Mouse (Mus musculus) urinary bladder, adult 2 months (tissue): ENCODE measurements around the gene Stxbp2. TPM values are rescaled to one million over a fixed set of nuclear protein-coding genes. Genes with fewer than 3 reads are reported as not detected.

ENCODE experiments used
- DNase-seq: peaks from one replicate; pipeline ENCODE4 v3.0.0; 2022; ENCODE audit warnings: low spot score
- polyA plus RNA-seq: library from polyadenylated mRNA; depleted of rRNA; stranded (reverse); fragments of >200 nt; gene quantifications from 2 replicates; pipeline ENCODE4 v1.2.3, GENCODE M21; 2012

Gene Stxbp2
- polyA plus RNA-seq, 1 experiment, result 202 TPM

DNA sequence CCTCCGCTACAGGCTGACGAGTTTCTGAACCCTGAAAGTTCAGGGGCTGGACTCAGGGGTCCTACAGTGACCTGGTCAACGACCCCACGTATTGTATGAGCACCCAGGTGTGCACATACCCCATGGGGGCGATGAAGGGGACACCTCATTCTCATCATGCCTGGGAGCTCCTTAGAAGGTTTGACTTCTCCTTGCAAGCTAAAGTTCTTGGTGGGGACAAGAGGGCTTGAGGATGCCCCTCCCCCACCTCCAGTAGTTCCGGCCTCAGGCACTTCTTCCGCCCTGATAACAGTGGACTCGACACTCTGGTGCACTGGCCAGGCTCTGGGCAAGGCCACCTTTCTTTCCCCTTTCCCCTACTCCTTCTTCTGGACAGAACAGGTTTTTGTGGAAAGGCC lies 722 bp downstream of the Stxbp2 start:
- no peak for DNase-seq

DNA sequence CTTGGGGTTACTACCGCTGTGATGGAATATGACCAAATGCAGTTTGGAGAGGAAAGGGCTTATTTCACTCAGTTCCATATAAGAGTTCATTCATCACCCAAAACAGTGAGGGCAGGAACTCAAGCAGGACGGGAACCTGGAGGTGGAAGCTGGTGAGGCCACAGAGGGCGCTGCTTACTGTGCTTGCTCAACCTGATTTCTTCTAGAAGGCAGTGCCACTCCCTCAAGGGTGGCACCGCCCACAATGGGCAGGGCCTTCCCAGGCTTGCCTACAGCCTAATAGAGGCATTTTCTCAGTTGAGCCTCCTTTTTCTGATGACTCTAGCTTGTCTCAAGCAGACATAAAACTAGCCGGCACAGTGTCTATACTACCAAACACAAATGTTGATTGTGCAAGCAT lies 15.0 kb downstream of the Stxbp2 start:
- DNase-seq, result no peak

DNA sequence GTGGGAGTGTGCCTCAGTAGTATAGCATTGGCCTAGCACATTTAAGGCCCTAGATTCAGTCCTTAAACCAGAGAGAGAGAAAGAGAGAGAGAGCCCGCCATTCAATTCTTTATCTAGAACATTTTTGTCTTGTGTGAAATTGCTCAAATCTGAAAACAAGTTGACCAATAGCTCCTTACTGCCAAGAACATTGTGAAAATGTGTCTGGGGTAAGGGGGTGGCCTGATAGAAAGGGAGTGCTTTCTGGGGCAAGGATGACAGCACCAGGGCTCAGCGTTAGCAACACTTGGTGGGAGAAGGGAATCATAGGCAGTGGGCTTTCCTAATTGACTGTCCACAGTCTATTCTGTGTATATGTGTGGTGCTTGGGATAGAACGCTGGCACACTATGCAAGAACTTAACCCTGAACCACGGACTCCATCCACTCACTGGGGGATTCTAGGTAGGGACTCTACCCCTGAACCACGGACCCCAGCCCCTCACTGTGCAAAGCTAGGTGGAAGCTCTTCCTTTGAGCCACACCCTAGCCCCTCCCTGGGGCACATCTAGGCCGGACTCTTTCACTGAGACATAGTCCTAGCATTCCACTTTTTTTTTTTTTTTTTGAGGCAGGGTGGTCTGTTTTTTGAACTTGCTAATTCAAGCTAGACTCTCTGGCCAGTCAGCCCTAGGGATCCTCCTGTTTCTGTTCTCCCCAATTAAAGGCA lies 16.2 kb downstream of the Stxbp2 start:
- no peak for DNase-seq

DNA sequence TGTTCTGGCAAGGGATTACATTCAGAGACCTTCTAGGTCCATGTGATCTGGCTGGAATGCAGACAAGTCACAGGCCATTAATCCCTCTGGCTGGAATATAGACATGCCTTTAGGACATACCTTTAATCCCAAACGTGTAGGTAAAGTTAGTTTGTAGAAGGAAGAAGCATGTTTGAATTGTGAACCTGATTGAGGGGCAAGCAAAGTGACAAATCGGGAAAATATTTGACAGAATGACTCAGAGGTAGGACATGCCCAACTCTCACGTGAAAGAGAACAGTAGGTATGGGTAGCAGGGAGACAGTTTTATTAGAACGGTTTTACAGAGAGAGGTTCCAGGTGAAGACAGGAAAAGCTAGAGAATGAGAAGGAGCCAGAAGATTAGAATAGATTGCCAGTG lies 16.8 kb downstream of the Stxbp2 start:
- no peak for DNase-seq

DNA sequence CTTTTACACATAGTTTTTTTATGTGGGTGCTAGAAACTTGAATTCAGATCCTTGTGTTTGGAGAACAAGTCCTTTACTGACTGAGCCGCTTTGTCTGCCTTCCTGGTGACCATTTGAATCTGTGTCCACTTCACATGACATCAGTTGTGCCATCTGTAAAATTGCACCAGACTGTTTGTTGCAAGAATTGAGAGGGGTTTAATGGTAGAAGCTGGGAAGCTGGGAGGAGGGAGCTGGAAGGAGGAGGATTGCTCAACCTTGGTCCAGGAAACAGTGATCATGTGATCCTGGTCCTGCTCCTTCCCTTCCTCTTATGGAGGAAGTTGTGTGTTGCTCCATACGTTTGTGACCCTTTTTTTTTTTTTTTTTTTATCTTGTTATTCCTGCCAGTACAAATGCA lies 17.5 kb downstream of the Stxbp2 start:
- no peak for DNase-seq

DNA sequence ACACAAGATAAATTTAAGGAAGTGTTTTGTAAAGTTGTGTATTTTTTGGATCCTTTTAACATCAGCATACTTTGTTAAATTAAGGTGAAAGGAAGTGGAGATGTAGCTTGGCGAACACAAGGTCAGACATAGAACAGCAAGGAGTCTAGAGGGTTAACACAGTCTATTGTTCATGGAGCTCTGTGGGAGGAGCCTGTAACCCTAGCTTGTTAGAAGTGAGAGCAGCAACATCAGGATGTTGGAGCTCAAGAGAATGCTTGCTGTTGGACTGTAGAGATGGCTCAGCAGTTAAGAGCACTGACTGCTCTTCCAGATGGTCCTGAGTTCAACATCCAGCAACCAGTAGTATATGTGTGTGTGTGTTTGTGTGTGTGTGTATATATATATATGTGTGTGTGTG lies 18.2 kb downstream of the Stxbp2 start:
- DNase-seq, result no peak

DNA sequence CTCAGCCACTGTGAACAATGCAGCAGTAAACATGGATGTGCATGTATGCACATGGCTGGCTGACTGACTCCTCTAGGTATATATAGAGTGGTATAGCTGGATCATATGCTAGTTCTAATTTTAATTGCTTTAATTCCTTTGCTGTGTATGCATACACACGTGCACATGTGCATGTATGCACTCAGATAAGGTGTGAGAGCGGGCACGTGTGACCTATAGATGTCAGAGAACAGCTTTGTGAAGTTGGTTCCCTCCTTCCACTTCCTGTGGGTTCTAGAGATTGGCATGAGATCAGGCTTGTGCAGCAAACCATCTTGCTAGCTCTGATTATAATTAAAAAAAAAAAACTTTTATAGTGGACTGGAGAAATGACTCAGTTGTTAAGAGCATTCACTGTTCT lies 22.1 kb downstream of the Stxbp2 start:
- no peak for DNase-seq

DNA sequence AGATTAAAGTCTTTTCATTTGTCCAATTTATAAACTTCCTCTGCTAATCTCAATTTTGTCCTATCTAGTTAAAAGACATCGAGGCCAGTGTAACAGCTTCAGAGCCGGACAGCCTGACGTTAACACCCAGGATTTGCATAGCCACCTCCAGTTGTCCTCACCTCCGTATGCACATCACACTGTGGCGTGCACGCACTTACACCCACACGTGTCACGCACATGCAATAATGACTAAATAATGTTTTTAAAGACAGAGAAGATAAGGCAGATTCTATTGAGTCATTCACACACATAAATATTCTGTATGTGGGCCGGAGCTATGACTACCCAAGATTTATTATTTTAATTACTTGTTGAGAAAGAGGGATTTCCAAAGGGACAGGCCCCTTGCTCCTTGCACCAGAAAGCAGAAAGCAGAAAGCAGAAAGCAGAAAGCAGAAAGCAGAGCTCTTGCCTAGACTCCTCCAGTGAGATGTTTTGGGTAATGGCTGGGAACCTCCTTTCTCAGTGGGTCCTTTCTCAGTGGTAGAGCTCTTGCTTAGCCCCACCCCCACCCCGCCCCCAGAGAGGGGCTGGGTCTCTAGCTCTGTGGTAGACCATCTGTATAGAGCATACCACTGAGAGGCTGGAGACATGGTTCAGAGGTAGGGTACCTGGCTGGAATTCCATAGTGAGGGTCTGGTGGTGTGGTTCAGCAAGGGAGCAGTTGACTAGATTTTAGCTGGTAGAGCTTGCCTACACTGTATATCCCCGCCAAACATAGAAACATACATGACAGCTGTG lies 24.2 kb downstream of the Stxbp2 start:
- no peak for DNase-seq

DNA sequence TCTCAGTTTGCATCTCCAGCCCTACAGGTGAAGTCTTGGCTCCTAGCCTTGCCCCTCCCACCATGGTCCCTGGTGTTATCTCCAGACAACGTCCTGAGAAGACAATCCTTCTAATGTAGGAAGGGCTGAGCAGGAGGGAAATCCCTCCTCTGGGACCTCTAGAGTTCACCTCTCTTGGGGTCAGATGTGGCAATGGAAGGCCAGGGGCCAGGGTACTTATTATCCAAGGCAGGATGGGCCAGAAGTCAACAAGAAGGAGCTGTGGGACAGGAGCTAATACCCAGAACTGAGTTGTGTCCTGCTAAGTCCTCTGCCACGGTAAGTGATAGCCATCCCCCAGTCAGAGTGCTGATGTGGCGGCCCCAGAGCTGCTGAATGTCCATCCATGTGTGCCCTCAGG lies 24.8 kb downstream of the Stxbp2 start, which contains the start of gene Retn:
Retn (plus strand) TSS at position 245 of the 400 bp plus-strand sequence.
- no peak for DNase-seq

DNA sequence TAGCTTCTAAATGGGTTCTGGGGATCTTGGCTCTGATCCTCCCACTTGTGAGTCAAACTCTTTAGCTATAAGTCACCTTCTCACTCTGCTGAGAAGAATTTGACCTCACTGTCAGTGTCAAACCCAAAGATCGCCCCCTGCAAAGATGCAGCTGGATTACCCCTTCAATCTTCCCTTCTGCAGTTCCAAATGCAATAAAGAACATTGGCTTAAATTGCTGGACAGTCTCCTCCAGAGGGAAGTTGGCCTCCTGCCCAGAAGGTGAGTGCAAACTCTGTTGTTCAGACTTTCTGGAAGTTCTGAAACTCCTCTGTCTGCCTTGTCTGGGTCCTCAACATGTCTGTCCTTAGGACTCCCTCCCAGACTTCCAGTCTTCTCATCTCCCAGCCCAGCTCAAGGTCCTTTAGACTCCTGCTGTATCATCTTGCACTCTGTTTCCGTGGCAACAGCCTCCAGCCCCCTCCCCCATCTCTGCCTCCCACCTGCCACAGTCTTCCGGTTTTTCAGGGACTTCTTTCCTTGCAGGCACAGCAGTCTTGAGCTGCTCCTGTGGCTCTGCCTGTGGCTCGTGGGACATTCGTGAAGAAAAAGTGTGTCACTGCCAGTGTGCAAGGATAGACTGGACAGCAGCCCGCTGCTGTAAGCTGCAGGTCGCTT lies 26.1 kb downstream of the Stxbp2 start:
- no peak for DNase-seq

DNA sequence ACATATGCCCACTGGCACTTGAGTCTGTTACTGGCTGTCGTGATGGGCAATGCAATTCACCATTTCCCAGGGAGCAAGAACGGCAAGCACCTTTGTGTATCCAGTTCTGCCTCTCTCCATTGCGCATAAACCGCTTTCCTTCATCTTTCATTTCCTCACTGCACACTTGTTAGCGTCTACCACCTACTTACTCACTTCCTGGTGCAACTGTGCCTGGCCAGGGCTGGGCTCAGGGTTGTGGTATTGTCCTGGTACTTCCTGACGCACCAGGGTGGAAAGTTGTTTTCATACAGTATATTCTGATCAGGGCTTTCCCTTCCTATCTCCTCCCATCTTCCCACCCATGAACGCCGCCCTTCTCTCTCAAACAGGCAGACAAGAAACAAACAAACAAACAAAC lies 30.1 kb downstream of the Stxbp2 start:
- no peak for DNase-seq

DNA sequence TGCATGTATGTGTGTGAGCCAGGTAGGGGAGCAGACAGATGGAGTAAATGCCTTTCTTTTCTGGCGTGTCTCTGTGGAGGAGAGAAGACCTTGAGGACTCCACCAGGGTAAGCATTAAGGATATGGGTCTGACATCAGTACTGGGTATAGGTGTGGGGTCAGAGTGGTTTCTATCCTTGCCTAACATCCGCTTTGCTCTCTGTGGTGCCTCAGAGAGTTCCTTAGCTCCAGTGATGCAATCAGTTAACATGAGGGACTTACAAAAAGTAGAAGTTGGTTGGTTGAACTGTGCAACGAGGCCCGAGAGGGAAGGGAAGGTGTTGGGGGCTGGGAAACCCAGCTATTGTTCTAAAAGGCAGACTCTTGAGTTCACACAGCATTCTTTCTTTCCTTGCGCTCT lies 33.6 kb downstream of the Stxbp2 start:
- DNase-seq, result no peak

DNA sequence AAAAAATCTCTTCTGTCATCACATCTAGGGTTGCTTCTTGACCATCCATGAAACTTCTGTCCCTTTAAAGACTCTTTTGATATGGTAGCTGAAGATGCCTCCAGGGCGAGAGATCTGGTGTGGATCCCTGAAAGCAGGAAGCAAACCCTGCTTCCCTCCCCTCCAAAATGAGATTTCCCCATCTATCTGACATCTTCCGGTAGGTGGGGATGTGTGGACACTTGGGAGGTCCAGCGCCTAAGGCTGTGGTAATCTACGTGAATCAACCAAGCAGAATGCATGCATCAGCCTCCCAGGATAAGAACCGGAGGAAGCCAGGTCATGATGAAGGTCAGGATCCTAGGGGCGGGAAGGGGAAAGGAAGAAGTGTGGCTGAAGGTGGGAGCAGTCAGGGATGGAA lies 34.8 kb downstream of the Stxbp2 start, which contains the start of gene Mcemp1:
Mcemp1 (plus strand) TSS at position 248 of the 400 bp plus-strand sequence.
- no peak for DNase-seq

DNA sequence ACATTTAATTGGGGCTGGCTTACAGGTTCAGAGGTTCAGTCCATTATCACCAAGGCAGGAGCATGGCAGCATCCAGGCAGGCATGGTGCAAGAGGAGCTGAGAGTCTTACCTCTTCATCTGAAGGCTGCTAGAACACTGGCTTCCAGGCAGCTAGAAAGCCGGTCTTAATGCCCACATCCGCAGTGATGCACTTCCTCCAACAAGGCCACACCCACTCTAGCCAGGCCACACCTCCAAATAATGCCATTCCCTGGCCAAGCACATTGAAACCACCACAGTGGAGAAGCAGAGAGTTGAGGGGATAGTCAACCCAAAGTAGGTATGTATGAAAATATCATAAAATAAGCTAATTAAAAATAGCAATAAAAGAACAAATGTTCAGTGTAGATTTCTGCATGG lies 39.6 kb downstream of the Stxbp2 start:
- no peak for DNase-seq

DNA sequence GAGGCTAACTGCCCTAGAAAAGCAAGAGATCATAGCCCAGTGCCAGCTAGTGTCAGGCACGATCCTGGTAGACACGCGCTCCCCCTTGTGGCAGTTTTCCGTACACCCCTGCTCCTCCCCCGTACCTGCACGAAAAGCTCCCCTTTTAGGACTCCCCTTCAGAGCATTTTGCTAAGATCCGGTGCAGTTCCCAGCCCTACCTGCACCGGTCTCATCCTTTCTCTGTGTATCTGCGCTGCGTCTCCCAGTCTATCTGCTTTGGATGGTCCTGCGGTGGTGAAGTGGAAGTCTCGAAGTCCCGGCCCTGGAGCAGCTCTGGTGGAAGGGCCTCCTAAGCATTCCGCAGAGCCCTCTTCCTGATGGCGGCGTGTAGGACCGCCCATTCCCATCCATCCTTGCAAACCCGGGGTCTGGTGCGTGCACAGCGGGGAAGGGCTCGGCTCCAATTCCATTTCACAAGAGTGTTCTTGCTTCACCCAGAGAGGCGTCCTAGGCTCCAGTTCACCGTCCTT lies 41.3 kb downstream of the Stxbp2 start, which contains the start of gene Fcor:
Fcor (minus strand) TSS at position 383 of the 512 bp plus-strand sequence.
- peak; percentile 69 for DNase-seq

DNA sequence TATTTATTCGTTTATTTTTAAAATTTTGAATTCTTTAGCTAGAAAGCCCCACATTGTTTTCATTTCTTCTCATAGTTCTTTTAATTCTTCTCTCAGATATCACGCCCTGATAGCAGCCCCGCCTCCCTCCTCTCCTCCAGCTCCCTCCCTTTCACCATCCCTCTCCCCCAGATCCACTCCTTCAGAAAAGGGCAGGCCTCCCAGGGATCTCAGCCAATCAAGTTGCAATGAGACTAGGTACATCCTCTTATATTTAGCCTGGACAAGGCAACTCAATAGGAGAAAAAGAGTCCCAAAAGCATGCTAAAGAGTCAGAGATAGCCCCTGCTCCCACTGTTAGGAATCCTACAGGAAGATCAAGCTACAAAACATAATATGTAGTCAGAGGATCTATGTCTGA lies 43.9 kb downstream of the Stxbp2 start:
- no peak for DNase-seq

DNA sequence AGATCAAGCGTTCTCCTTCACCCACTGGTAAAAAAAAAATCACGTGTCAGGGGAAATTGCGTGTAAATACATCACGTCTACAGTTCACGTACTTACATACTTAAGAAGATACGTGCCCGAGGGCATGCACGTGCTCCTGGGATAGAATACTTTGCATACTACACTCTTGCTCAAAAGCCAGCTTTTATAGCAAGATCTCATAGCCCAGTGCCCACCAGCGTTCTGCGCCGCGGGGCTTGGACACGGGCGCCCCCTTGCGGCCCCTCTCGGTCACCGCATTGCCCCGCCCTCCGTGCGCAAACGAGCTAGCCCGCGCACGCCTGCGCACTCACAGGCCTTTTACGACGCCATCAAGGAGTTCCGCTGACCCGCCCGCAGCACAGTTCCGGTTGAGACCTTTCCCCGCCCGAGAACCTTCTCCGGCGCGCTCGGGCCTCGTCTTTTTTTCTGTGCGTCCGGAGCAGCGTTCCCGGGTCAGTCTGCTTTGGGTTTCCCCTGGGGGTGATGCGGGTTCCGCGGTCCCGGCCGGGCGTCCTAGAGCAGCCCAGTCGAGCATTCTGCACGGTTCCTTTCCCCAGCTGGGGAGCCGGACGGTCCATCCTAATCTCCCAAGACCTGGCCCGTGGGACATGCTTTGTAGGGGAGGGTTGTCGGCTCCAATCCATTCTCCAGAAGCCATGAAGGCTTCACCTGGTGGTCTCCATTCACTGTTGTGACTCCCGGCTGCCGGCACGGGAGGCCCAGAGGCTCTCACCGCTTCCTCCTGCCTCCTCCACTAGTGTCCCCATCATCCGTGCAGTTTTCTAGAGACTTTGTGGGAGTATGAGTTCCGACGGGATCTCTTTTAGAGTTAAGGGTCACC lies 45.6 kb downstream of the Stxbp2 start, which contains the start of gene Trappc5:
Trappc5 (plus strand) TSS at position 169 of the 862 bp plus-strand sequence.
- DNase-seq, result peak; percentile 87

DNA sequence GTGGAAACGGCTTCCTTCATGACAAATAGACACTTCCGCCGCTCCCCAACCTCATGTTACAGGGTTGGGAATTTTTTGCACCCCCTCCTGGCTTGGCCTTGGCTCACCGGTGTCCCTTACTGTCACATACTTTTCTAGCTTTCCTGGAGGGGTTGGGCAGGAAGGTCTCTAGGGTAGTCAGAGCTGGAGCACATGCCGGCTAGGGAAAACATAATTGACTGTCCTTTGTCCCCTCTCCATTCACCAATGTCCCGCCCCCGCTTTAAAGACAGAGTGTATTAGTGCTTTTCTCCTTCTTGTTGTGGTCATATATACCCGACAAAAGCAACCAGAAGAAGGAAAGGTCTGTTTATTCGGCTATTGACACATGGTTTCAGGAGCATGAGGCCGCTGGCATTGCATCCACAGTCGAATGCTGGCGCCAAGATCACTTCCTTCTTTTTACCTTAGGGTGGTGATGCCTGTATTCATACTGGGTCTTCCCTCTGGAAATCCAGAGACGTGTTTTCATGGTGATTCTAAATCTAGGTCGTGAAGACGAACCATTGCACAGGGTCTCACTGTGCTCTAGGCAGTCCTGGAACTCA lies 46.3 kb downstream of the Stxbp2 start:
- no peak for DNase-seq

DNA sequence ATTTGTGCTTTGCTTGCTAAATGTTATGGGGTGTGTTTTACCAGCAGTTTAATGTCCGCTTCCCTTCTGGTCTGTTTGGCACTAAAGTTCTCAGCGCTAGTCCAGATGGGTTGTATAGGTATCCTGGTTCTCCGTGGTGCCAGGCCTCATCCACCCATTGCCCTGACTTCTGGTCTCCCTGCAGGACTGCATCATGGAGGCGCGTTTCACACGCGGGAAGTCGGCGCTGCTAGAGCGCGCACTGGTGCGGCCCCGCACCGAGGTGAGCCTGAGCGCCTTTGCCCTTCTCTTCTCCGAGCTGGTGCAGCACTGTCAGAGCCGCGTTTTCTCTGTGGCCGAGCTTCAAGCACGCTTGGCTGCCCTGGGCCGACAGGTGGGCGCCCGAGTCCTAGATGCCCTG lies 48.1 kb downstream of the Stxbp2 start:
- DNase-seq, result no peak

DNA sequence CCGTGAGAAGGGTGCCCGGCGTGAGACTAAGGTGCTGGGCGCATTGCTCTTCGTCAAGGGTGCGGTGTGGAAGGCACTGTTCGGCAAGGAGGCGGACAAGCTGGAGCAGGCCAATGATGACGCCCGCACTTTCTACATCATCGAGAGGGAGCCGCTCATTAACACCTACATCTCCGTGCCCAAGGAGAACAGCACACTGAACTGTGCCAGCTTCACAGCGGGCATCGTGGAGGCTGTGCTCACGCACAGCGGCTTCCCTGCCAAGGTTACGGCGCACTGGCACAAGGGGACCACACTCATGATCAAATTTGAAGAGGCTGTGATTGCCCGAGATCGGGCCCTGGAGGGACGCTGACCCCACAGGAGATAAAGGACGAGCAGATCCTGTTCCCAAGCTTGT lies 48.5 kb downstream of the Stxbp2 start:
- no peak for DNase-seq

DNA sequence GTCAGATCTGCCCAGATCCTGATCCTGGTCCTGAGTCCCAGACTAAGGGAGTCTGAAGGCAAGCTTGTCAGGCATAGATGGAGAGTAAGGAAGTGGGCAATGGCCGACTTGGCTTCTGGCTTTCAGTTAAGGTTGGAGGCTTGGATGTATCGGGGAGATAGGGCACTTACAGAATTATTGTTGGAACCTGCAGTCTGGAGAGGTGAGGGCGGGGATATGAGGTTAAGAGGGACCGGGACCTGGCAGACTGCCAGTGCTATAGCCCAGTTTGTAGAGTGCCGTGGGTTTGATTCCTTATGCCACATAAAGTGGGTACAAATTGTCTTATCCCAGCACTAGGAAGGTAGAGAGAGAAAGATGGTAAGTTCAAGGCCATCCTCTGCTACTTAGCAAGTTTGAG lies 48.9 kb downstream of the Stxbp2 start:
- DNase-seq, result no peak
